Mouse (Mus musculus) megakaryocyte progenitor cell, adult 5-6 weeks (primary cell): ENCODE results near the gene Mthfd2l. TPM values are rescaled to one million over a fixed set of nuclear protein-coding genes. Genes with fewer than 3 reads are reported as not detected.

ENCODE experiments used
- ATAC-seq: replicated peaks from 2 replicates; pipeline ENCODE4 v1.8.0; 2016; ENCODE audit warnings: mild to moderate bottlenecking, moderate TSS enrichment, inconsistent platforms; ENCODE audit not compliant: poor library complexity
- total RNA-seq, 2 experiments: library from RNA; stranded (forward) in 1 of 2; stranded (reverse) in 1 of 2; fragments of 157-497, 149-512 nt in 1 of 2; fragments of 200-1000 nt in 1 of 2; gene quantifications; 2 replicates each; pipeline versions ENCODE4 v1.2.3 to v1.2.4; 2015 to 2017

The Mthfd2l gene
- total RNA-seq, 2 experiments from 2014 or later, result 5.8 to 14.6 TPM

GRCm38 (mm10) chr5:91047987-91048386, 117.1 kb downstream of the Mthfd2l start:
- ATAC-seq, result no peak

- no peak for ATAC-seq
Measured at GRCm38 (mm10) chr5:91048397-91048796, 117.5 kb downstream of the Mthfd2l start.

Other genes with a start within 250 kb of the Mthfd2l start
- gene Cxcl5, start 171.8 kb upstream of the Mthfd2l start, total RNA-seq (2015), result not detected in 2 replicates
- gene Cxcl5, start 171.8 kb upstream of the Mthfd2l start, total RNA-seq (2017), result not detected in 2 replicates
- gene Ppbp, start 162.6 kb upstream of the Mthfd2l start, total RNA-seq (2015), result 0.66 TPM in 1 of 2 replicates, not detected in the other
- not detected in 2 replicates for gene Ppbp, start 162.6 kb upstream of the Mthfd2l start, total RNA-seq (2017)
- gene Pf4, start 158.7 kb upstream of the Mthfd2l start, total RNA-seq (2015), result 0.64 and 3.3 TPM in 2 replicates
- gene Pf4, start 158.7 kb upstream of the Mthfd2l start, total RNA-seq (2017), result 1.2 and 2.2 TPM in 2 replicates
- gene Cxcl3, start 145.0 kb upstream of the Mthfd2l start, total RNA-seq (2015), result not detected in 2 replicates
- not detected in 2 replicates for gene Cxcl3, start 145.0 kb upstream of the Mthfd2l start, total RNA-seq (2017)
- gene Cxcl15, start 136.6 kb upstream of the Mthfd2l start, total RNA-seq (2015), result not detected in 2 replicates
- gene Cxcl15, start 136.6 kb upstream of the Mthfd2l start, total RNA-seq (2017), result not detected in 2 replicates
- not detected in 2 replicates for gene Cxcl1, start 39.9 kb upstream of the Mthfd2l start, total RNA-seq (2015)
- gene Cxcl1, start 39.9 kb upstream of the Mthfd2l start, total RNA-seq (2017), result not detected in 2 replicates
- 7.3 and 32.4 TPM in 2 replicates for gene Cxcl2, start 27.2 kb upstream of the Mthfd2l start, total RNA-seq (2015)
- gene Cxcl2, start 27.2 kb upstream of the Mthfd2l start, total RNA-seq (2017), result 9.4 and 27.4 TPM in 2 replicates
- gene Epgn, start 96.3 kb downstream of the Mthfd2l start, total RNA-seq (2015), result 0.20 TPM in 1 of 2 replicates, not detected in the other
- 0.29 TPM in 1 of 2 replicates, not detected in the other for gene Epgn, start 96.3 kb downstream of the Mthfd2l start, total RNA-seq (2017)
- gene Ereg, start 143.5 kb downstream of the Mthfd2l start, total RNA-seq (2015), result not detected in 2 replicates
- gene Ereg, start 143.5 kb downstream of the Mthfd2l start, total RNA-seq (2017), result not detected in 2 replicates
- gene Areg, start 208.5 kb downstream of the Mthfd2l start, total RNA-seq (2015), result 0.27 TPM in 1 of 2 replicates, not detected in the other
- not detected in 2 replicates for gene Areg, start 208.5 kb downstream of the Mthfd2l start, total RNA-seq (2017)